Mouse (Mus musculus) kidney, adult 9 months (tissue): Measurements from ENCODE around the gene Slc50a1.

Experiments
- DNase-seq: peaks from one replicate; pipeline ENCODE4 v3.0.0; 2022

Slc50a1 gene

GRCm38 (mm10) chr3:89260211-89260610 lies 10.2 kb downstream of the Slc50a1 start:
- no peak for DNase-seq

GRCm38 (mm10) chr3:89259076-89259475 lies 11.3 kb downstream of the Slc50a1 start, which contains the start of gene Dpm3:
TSS of gene Dpm3 (plus strand) at chr3:89259358.
- DNase-seq = no peak

GRCm38 (mm10) chr3:89256177-89256576 lies 14.2 kb downstream of the Slc50a1 start:
- DNase-seq = no peak

GRCm38 (mm10) chr3:89254994-89255393 lies 15.4 kb downstream of the Slc50a1 start:
- no peak for DNase-seq

- DNase-seq = peak; percentile 78
These were observed 18.9 kb downstream of the Slc50a1 start for GRCm38 (mm10) chr3:89251365-89251895.

- peak; percentile 89 for DNase-seq
These were observed 19.8 kb downstream of the Slc50a1 start for GRCm38 (mm10) chr3:89250435-89251040.

- DNase-seq = no peak
These were observed 22.9 kb downstream of the Slc50a1 start for GRCm38 (mm10) chr3:89247466-89247865.

GRCm38 (mm10) chr3:89246261-89247100 lies 23.9 kb downstream of the Slc50a1 start, which contains the start of gene Trim46:
TSS of gene Trim46 (minus strand) at chr3:89246309.
- peak; percentile 90 for DNase-seq

GRCm38 (mm10) chr3:89245688-89246171 lies 24.6 kb downstream of the Slc50a1 start, which contains the start of gene Krtcap2:
TSS of gene Krtcap2 (plus strand) at chr3:89245966.
- DNase-seq = no peak

- peak; percentile 33 for DNase-seq
These were observed 25.2 kb downstream of the Slc50a1 start for GRCm38 (mm10) chr3:89244982-89245687.

GRCm38 (mm10) chr3:89244158-89244981 lies 26.0 kb downstream of the Slc50a1 start:
- peak; percentile 54 for DNase-seq

- DNase-seq = peak; percentile 66
These were observed 26.8 kb downstream of the Slc50a1 start for GRCm38 (mm10) chr3:89243609-89244008.

GRCm38 (mm10) chr3:89242331-89242895 lies 28.0 kb downstream of the Slc50a1 start:
- DNase-seq = peak; percentile 79

- no peak for DNase-seq
These were observed 31.9 kb downstream of the Slc50a1 start for GRCm38 (mm10) chr3:89238494-89238893.

- no peak for DNase-seq
These were observed 32.7 kb downstream of the Slc50a1 start for GRCm38 (mm10) chr3:89237682-89238081.

GRCm38 (mm10) chr3:89236516-89236915 lies 33.9 kb downstream of the Slc50a1 start:
- no peak for DNase-seq

- no peak for DNase-seq
These were observed 36.7 kb downstream of the Slc50a1 start for GRCm38 (mm10) chr3:89233562-89234110.

GRCm38 (mm10) chr3:89232614-89233013 lies 37.8 kb downstream of the Slc50a1 start:
- DNase-seq = no peak

GRCm38 (mm10) chr3:89231772-89232275 lies 38.5 kb downstream of the Slc50a1 start:
- no peak for DNase-seq

- DNase-seq = no peak
These were observed 39.0 kb downstream of the Slc50a1 start for GRCm38 (mm10) chr3:89231345-89231744.

GRCm38 (mm10) chr3:89230561-89230960 lies 39.8 kb downstream of the Slc50a1 start:
- DNase-seq = no peak
